Mouse (Mus musculus): ENCODE measurements around the gene Fubp1. TPM values are rescaled to one million over a fixed set of nuclear protein-coding genes. Genes with fewer than 3 reads are reported as not detected.

The Fubp1 gene
- polyA plus RNA-seq (2012; ENCODE audit: low replicate concordance): 498 and 978 TPM in 2 replicates

DNA sequence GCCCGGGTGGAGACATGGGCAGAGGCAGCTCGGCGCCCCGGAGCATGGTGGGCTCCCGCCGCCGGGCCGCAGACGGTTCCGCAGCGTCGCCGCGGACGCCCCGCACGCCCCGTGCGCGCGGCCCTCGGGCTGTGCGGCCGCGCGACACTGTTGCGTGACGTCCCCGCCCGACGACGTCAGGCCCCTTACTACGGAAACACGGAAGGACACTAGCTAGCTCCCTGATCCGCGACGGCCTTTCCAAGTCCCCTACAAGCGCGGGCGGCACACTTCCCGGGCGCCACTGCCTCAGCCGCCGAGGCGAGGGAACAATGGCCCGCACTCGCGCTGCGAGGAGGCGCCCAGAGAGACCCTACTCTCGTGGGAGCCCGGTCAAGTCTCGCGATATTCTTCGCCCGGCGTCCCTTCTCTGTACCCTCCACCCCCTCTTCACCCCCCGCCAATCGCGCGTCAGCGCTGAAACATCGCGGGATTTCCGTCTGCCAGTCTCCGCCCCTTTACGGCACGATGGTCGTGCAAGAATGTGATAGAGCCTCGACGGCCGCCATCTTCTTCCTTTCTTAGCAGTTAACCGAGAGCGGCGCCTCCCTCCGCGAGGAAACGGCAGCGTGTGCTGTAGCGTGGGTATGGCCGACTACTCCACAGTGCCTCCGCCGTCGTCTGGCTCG is at the start of gene Fubp1, which contains the start of gene Dnajb4:
Gene Fubp1, plus strand, starts transcription at position 456 of the 668 bp plus-strand sequence.
Gene Dnajb4, minus strand, starts transcription at position 336 of the 668 bp plus-strand sequence.

GRCm38 (mm10) chr3:152166099-152166423 is 44.2 kb upstream of the Fubp1 start, which contains the start of gene Gipc2:
Gipc2 (minus strand) TSS chr3:152166230.

GRCm38 (mm10) chr3:152266036-152266421 is 55.8 kb downstream of the Fubp1 start, which contains the start of gene Nexn:
Nexn (minus strand) TSS chr3:152266350.

Other genes with a start within 250 kb of the Fubp1 start
- gene Gipc2, start 44.2 kb upstream of the Fubp1 start, polyA plus RNA-seq (2012; ENCODE audit: low replicate concordance): not detected in 2 replicates
- gene Dnajb4, start 120 bp upstream of the Fubp1 start, polyA plus RNA-seq (2012; ENCODE audit: low replicate concordance): 1.7 and 4.6 TPM in 2 replicates
- gene Nexn, start 55.9 kb downstream of the Fubp1 start, polyA plus RNA-seq (2012; ENCODE audit: low replicate concordance): 0.34 TPM in 1 of 2 replicates, not detected in the other
- 14.8 and 33.1 TPM in 2 replicates for gene Miga1, start 130.0 kb downstream of the Fubp1 start, polyA plus RNA-seq (2012; ENCODE audit: low replicate concordance)
- gene Usp33, start 136.1 kb downstream of the Fubp1 start, polyA plus RNA-seq (2012; ENCODE audit: low replicate concordance): 1.3 and 13.8 TPM in 2 replicates
- 5.2 and 6.6 TPM in 2 replicates for gene Zzz3, start 185.1 kb downstream of the Fubp1 start, polyA plus RNA-seq (2012; ENCODE audit: low replicate concordance)

Measured in hematopoietic multipotent progenitor cell, adult 10-12 weeks (in vitro differentiated cells).